Mouse (Mus musculus) brain, embryonic 14.5 days (tissue): ENCODE measurements around the gene Zfp746.

Source experiments
- CTCF ChIP-seq: fragments of 200-500 bp; IDR thresholded peaks from 2 replicates; pipeline ENCODE4 v1.5.1; 2012; ENCODE audit warnings: inconsistent platforms, mild to moderate bottlenecking, moderate library complexity, borderline replicate concordance; ENCODE audit not compliant: insufficient read depth, insufficient read length; ENCODE audit errors: extremely low read depth
- POLR2A ChIP-seq: fragments of 200-500 bp; IDR thresholded peaks from 2 replicates; pipeline ENCODE4 v1.6.1; 2012; ENCODE audit warnings: mild to moderate bottlenecking, inconsistent platforms, borderline replicate concordance; ENCODE audit not compliant: poor library complexity, insufficient read depth, insufficient read length, severe bottlenecking; ENCODE audit errors: extremely low read depth

DNA sequence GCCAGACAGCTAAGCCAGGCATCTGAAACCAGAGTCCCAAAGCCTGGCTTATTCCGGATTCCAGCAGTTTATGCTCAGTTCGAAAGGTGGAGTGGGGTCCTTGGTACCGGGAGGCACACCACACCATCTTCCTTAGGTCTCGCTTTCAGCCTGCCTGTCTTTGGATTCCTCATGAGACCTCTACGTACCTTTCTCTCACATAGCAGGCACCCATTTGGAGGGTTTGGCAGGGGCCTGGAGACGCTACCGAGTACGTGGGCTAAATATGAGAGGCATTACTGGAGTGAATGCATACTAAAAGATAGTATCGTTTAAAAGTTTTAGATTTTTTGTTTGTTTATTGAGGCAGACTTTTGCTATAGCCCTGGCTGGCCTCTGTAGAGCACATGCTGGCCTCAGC is 69.6 kb downstream of the Zfp746 start:
- TF ChIP-seq POLR2A (no peak), CTCF (no peak)
